Mouse (Mus musculus): ENCODE measurements around the gene Abhd13. TPM values are rescaled to one million over a fixed set of nuclear protein-coding genes. Genes with fewer than 3 reads are reported as not detected.

Abhd13 gene
- total RNA-seq, 2 experiments from 2014 or later = 12.5 to 13.5 TPM

GRCm38 (mm10) chr8:10016252-10016651 lies 38.7 kb downstream of the Abhd13 start:
- DNase-seq = no peak

DNA sequence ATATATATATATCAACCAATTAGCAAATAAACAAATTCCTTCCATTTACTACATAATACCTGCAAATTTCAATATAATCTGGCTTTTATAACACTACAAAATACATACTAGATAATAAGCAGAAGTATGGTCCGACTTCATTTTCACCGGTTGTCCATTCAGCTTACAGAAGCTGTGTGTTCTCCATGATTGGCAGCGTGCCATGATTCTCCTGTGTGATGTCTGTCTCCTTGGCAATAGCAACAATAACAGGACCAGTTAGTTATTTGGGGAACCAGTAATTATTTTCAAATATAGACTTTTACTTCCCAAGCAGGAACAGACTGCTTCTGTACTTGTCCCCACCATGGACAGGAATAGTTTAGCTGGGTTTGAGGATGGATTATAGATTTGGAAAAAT lies 39.7 kb downstream of the Abhd13 start:
- peak; percentile 15 for DNase-seq

DNA sequence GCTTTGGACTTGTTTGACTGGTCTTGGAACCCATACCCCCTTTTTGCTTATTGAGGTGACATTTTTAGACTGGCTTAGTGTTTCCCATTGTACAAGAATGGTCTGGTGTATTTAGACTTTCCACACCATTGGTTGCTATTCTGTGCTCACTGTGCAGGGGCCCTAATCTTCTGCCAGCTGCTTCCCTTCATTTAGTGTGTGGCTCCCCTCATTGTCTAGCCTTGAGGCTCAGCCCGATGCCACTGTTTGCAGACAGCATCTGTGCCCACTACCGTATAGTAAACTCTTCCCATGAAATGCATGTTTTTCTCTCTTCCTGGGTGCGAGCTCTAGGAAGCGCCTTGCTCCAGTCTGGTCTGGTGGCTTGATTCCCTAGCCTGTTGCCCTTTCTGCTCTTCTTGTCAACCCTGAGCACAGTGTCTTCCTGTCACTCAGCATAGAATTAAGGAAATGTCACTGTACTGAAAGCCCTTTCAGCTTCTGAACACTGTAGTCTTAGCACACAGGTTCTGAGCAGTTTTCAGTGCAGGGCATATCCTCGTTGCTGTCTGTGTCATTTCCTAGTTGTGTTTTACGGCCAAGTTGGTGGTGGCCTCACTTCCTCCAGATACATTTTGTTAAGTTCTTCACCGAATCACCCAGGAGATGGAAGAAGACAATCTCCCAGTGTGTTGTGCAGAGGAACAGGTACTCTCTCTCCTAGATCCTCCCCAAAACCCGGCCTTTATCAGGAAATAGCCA lies 53.0 kb downstream of the Abhd13 start:
- no peak for DNase-seq

DNA sequence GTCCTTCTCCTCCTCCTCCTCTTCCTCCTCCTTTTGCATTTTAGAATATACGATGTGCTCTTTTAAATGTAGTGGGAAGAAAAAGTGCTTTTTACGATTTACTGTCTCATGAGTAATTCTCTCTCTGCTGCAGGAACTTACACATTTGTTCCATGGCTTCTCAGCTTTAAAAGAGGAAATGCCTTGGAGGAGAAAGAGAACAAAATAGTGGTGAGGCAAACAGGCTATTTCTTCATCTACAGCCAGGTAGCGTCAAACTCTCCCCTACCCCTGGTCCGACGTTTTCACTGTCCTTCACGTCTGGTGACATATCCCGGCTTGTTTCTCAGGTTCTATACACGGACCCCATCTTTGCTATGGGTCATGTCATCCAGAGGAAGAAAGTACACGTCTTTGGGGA lies 53.7 kb downstream of the Abhd13 start:
- no peak for DNase-seq

- DNase-seq = no peak
These were observed 63.4 kb downstream of the Abhd13 start for GRCm38 (mm10) chr8:10040866-10041265.

Other genes with a start within 250 kb of the Abhd13 start
- 1 to 10 TPM in 1 of 2 experiments, under 1 TPM in 1; 0.75 to 1.0 TPM for gene Fam155a, start 206.5 kb upstream of the Abhd13 start, total RNA-seq (2021)
- not detected for gene Gm10217, start 113.5 kb upstream of the Abhd13 start, total RNA-seq (2021)
- 1 to 10 TPM; 3.3 to 4.6 TPM for gene Lig4, start within 50 bp of the Abhd13 start, total RNA-seq (2021)
- under 1 TPM; 0.54 to 0.88 TPM for gene Tnfsf13b, start 28.8 kb downstream of the Abhd13 start, total RNA-seq (2021)
- gene Myo16, start 176.2 kb downstream of the Abhd13 start, total RNA-seq (2021) = 1 to 10 TPM; 3.9 to 5.3 TPM